Mouse (Mus musculus) embryo, embryonic 11.5 days (tissue): ENCODE results near the gene C2cd2l.
"Not testable (repeated sequence)": the region's sequence is repeated elsewhere in the genome, so short reads cannot be mapped to it uniquely, and the experiment has no call there.

Experiments
- DNase-seq: peaks from one replicate; pipeline ENCODE4 v3.0.0-alpha.2; 2012; ENCODE audit warnings: low read depth, low spot score

C2cd2l gene

GRCm38 (mm10) chr9:44336513-44336912, 16.4 kb upstream of the C2cd2l start:
- DNase-seq = not testable (repeated sequence)

DNA sequence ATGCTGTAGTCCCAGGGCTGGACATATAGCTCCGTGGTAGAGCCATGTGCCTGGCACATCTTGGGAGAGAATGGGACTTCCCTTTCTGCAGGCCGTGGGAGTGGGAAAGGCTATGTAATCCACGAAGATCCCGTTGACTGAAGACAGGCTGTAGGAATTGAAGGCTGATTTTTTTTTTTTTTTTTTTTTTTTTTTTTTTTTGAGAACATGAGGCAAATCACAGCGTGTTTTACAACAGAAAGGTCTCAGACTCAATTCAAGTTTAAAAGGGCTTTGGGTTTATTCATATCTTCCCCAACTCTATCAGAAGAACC, 16.0 kb upstream of the C2cd2l start:
- no peak for DNase-seq

DNA sequence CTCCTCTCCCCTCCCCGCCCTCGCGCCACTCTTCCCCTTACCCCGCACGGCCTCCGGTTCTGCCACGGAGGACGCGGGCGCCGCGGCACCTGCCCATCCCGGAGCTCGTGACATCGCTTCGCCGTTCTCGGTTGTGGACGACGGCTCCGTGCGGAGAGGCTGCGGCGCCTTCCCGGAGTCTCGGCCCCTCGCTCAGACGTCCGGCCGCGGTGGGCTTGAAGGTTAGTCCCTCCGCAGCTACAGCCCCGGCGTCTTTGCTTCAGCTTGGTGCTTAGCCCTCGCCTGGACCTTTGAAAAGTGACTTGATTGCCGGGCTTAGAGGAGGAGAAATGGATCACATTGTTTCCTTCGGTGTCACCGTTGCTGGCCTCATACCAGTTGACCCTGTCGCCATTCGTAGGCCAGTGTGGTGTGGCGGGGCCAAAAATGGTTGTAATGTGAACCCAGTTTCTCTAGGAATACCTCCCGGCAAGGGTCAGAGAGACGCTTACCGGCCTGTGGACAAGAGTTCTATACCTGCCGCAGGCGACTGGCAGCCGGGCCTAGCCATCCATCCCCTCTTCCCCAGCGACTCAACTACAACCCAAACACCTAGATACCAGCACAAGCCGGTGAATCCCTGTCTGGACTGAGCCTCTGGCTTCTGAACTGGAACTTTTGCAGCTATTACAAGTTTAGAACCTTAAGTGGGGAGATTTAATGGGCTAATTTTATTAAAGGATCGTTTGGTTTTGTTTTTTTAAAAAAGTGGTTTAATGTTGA, 15.4 kb upstream of the C2cd2l start:
- no peak for DNase-seq

DNA sequence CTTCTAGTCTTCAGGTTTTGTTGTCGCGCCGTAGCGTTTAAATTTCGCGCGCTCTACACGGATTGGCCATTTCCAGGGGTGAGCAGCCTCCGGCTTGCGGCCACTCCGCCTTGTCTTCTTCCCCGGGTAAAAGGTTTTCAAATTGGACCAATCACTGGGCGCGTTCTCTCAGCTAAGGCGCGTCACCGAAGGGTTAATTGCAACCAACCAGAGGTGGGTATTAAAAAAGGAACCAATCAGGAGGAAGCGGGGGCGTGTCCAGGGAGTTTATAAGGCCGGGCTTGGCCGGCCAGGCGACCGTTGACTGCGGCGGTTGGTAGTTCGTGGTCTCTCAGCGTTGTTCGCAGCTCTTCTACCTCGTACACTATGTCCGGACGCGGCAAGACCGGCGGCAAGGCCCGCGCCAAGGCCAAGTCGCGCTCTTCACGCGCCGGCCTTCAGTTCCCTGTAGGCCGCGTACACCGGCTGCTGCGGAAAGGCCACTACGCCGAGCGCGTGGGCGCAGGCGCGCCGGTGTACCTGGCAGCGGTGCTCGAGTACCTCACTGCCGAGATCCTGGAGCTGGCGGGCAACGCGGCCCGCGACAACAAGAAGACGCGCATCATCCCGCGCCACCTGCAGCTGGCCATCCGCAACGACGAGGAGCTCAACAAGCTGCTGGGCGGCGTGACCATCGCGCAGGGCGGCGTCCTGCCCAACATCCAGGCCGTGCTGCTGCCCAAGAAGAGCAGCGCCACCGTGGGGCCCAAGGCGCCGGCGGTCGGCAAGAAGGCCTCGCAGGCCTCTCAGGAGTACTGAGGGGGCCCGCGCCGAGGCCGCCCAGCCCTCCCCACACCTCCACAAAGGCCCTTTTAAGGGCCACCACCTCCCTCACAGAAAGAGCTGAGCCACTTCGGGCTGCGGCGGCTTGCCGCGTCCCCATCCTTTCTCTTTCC, 14.6 kb upstream of the C2cd2l start, which contains the start of gene H2afx:
TSS of gene H2afx (plus strand) at position 299 of the 935 bp plus-strand sequence.
- peak; percentile 98 for DNase-seq

DNA sequence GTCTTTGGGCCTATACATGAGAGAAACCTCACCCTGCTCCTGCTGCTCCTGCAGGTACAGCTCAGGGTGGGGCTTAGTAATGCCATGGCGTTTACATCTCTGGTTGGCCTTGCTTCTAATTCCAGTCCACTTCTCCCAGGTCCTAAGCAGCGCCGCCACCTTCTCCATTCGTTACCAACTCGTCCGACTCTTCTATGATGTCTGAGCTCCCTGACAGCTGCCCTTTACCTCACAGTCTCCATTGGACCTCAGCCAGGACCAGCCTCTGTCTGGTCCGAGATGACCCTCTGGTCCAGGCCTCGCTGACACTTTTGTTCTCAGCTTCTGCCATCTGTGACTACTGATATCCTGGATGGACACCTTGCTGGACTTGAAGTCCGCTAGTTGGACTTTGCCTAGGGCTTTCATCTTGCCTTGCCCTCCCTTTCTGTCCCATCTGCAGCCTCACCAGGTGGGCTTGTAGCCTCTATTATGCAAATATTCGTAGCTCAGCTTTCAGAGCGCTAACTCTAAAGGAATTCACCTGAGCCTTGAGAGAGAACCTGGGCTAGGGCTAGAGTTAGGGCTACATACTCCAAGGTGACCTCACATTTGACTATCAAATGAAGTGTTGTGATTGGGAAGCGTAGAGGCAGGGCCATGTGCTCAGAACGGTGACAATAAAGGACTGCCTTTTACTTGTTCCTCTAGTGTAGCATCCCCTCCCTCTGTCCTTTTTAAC, 13.0 kb upstream of the C2cd2l start:
- no peak for DNase-seq

DNA sequence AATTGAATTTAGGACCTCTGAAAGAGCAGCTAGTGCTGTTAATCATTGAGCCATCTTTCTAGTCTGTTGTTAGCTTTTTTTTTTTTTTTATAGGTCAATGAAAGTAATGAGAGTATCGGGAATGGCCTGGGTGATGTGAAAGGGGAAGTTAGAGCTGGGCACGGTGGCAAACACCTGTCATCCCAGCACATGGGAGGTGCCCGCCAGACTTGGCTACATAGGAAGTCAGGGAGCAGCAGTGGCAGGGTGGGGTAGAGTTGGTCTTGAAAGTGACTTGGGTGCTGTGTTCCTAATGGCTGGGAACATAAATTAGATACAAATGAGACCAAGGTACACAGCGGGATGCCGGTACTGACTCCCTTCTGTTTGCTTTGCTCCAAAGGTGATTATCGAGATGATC, 10.7 kb upstream of the C2cd2l start:
- DNase-seq = no peak

DNA sequence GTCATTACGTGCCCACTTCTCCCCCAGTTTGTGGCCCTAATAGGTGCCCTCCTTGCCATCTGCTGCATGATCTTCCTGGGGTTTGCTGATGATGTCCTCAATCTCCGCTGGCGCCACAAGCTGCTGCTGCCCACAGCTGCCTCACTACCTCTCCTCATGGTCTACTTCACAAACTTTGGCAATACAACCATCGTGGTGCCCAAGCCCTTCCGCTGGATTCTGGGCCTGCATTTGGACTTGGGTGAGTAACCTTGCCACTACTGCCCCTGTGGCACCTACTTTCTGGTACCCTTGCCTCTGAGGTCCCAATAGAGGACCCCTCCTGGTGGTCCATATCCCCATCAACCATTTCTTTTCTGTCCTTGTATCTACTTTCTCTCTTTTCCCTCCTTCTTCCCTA, 7.8 kb upstream of the C2cd2l start:
- no peak for DNase-seq

DNA sequence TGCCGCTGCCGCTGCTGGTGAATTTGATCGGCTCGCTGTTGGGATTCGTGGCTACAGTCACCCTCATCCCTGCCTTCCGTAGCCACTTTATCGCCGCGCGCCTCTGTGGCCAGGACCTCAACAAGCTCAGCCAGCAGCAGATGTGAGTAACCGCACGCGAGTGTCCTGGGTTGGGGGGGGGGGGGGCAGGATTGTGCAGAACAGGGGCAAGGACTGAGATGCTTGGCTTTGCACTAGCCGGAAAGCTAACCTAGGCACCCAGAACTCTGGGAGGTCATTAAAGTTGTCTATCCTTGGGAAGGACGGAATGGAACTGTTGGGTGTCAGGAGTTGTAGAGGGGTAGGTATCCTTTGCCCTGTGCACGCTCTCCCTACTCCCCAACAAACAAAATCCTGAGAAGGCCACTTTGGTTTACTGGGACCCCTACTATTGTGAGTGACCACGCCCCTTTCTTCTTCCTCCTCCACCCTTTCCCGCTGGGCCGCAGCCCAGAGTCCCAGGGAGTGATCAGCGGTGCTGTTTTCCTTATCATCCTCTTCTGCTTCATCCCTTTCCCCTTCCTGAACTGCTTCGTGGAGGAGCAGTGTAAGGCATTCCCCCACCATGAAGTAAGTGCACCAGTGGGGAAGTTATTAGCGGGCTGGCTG, 7.1 kb upstream of the C2cd2l start:
- peak; percentile 30 for DNase-seq

GRCm38 (mm10) chr9:44326371-44327063, 6.4 kb upstream of the C2cd2l start:
- DNase-seq = peak; percentile 72

DNA sequence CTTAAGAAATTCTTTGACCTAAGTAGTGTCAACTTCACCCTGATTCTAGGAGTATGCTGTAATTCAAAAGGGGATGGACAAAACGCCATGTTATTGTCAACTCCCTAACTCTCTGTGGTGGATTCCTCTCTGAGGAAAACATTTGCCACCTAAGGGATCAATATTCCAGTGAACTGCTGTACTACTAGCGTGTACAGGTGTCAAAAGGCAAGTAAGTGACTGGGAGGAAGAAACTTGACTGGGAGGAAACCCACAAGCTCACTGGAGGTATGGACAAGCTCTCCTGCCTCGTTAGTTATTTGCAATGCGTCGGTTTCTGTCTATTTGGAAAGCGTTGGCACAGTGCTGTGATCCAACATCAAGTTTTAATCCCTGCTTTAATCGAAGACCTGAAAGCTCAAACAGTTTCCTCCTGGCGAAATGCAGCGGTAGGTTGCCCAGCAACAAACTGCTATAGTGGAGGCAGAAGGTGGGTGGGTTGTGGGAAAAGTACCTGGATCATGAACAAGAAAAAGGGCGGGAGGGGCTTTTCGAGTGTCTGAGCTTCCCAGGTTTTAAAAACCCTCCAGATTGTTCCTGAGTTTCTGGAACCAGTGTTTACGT, 5.8 kb upstream of the C2cd2l start, which contains the start of gene Dpagt1:
TSS of gene Dpagt1 (plus strand) at position 252 of the 603 bp plus-strand sequence.
- DNase-seq = no peak

- DNase-seq = not testable (repeated sequence)
Observed at GRCm38 (mm10) chr9:44325032-44325767, 5.1 kb upstream of the C2cd2l start.

- DNase-seq = no peak
Observed at GRCm38 (mm10) chr9:44324147-44324546, 4.1 kb upstream of the C2cd2l start.

- not testable (repeated sequence) for DNase-seq
Observed at GRCm38 (mm10) chr9:44323656-44324055, 3.6 kb upstream of the C2cd2l start.

DNA sequence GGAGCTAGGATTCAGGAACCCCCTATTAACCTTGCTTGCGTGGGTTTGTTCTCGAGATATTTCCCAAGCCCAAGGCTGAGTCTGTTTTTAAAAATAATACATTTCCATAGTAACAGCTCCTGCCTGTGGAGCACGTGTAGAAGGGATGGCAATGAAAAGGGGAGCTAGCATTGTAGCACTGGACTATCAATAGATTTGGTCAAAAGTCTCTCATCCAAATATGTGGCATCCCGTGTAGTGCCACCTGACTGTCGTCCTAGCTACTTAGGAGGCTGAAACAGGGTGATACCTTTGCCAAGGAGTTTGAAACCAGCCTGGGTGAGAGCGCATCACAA, 681 bp upstream of the C2cd2l start:
- DNase-seq = no peak

DNA sequence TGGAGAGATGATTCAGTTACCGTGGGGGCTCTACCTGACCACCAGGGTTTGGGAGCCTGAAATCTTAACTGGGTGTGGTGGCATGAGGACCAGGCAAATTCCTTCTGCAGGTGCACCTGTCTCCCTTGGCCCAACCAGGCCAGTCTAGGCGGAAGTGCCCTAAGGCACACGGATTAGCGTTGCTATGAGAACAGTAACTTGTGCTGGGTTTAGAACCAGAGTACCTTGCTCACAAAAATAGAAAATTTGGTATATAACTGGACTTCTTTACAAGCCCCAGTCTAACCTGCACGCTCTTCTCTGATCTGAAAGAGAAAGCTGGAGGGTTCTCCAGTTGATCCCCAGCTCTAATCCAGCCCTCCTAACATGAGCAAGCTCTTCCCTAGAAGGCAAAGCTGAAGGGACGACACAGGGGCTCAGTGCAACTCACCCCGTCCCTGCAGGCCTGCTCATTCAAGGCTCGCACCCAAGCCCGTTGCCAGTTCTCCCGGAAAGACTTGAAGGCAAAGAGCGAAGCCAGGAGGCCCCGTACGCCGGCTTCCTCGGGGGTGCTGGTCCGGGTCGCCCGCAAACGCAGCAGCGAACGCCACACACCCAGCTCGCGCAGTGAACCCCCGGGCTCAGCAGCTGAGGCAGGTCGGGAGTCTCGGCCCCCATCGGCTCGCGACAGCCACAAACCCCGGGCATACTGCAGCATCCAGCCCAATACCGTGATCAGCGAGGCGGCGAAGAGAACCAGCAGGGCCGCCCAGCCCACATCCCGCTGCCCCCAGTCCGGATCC, 789 bp downstream of the C2cd2l start:
- DNase-seq = no peak

GRCm38 (mm10) chr9:44318826-44319095, 1.3 kb downstream of the C2cd2l start:
- no peak for DNase-seq

DNA sequence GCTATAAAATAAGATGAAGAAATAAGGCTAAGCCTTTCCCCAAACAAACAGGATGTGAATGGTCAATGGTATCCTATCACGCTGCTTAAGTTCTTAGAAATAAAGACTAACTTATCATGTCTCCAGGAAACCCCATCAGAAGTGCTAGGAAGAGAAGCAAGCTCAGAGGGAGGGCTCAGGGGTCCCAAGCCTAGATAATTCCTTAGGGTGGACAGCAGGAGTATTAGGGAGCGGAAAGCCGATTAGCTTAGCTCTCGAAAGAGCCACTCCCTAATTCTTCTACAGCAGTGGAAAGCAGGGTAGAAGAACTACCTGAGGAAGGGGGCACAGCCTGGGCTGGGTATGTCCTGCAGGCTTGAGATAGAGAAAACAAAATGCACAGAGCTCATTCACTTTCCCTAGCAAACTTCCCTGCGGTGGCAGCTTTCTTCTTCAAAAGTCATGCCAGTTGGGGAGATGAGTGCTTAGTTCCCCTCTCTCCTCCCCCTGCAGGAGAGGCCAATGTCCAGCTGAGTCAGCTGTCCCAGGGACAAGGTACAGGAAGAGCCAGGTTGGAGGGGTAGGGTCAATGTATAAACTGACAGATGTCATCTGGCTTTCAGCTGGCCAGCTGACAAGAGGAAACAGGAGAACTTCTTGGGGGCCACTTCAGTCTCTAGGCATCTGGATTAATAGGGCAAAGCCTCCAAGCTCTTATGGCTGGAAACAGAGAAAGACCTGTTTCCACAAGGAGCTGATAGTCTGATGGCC, 1.8 kb downstream of the C2cd2l start:
- DNase-seq = no peak

GRCm38 (mm10) chr9:44317452-44317851, 2.6 kb downstream of the C2cd2l start:
- DNase-seq = no peak

DNA sequence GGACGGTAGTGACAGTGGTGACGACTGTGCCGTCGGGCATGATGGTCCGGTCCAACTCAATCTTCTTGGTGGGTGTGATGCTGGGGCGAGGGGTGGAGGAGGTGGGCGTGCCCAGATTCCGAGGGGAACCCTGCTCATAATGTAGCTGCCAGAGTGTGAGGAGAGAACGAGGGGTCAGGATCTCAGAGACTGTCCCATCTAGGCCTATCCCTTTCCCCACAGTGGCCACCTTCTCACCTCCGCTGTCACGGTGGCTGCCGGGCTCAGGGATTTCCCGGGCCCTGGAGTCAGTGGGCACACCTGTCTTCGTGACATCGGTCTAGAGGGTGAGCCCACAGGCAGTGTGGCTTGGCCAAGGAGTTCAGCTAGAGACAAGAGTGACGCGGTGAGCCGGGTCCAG, 5.2 kb downstream of the C2cd2l start:
- no peak for DNase-seq
